Mouse (Mus musculus): Measurements from ENCODE around the gene Cyp4a29.
"Not testable (repeated sequence)": the region's sequence is repeated elsewhere in the genome, so short reads cannot be mapped to it uniquely, and the experiment has no call there.

Gene Cyp4a29

DNA sequence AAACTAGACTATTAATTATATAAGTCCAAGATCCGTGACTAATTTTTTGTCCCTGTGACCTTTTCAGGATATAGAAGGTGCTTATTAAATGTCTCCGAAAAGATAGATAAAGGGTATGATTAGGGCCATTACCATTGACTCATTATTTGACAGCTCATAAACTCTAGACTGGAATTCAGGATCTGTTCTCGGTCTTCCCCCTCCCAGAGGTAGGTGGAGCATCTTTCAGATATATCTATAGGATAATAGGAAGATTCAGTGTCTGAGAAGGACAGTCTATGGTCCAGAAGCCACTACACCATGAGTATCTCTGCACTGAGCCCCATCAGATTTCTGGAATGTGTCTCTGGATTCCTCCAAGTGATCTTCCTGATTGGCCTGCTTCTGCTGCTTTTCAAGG lies at the start of gene Cyp4a29:
Gene Cyp4a29, plus strand, starts transcription at position 301 of the 400 bp plus-strand sequence.
- DNase-seq = no peak

DNA sequence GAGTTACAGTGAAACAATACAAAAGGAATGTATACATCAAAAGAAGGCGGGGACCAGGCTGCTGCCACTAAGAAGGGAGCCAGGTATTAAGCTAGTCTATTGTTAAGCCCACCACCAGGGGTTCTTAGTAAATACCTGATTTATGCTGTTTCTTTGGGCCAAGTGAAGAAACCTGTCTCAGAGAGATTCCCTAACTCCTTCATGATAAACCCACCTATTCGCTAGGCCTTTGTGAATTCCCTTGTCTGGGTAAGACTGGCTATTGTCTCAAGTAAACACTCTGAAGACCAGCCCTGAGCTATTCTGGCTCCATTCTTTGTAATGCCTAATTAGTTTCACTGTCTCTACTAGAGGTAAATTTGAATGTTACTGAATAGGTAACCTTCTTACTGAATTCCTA lies 9.0 kb upstream of the Cyp4a29 start:
- not testable (repeated sequence) for DNase-seq

DNA sequence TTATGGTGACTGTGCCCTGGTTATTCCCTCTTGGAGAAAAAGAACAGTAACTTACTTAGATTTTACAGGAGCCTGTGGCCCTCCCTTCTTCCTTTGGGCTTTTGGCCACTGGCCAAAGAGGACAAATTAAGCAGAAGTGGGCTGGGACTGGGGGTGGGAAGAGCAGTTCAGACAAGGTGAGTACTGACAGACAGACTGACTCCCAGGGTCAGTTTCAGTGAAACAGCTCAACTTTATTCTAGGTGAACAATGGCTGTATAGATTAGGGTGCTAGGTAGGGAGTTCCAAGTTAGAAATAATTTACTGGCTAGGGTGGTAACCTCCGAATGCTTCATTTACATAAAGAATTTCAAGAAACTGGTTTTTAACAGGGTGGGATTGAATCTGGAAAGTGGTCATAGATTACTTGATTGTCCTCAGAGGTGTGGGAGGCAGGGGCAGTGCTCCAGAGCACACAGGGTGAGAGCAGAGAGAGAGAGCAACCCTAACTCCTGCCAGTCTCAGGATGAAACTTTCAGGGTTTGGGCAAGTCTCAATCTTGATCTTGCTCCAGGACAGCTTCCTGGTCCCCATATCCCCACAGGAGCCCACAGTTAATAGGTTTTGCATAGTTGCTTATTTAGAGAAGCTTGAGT lies 5.3 kb upstream of the Cyp4a29 start:
- DNase-seq = no peak

DNA sequence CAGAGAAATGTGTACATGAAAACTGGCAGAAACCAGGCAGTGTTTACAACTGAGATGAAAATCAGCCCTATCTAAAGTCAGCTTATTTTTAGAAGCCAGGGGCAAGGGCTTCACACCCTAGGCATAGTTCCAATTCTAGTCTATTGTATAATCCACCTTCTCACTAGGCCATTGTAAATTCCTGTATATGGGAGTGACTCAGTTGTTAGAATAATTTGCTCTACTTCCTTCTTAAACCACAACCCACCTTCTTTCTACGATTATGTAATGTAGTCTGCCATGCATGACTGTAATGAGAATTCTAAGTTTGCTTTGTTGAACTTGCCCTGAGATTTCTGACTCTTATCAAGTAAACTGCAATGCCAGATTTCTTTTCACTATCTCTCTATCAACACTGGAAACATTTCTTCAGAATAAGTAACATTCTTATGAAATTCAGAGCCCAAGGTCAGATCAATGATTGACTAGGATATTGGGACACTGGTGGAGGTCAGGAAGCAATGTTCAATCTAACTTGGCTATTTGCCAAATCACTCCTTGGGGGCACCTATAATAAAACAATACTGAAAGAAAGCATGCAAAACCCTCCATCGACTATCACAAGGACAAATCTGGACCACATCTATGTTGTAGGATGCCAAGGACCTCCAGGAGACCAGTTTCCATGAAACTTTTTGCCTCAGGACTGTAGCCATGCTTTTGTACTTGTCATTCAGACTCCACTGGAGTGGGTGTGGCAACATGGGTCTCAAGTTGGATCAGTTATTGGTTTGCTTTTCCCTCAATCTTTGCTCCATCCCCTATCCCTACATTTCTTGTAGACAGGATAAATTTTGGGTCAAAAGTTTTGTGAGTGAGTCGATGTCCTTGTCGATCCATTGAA lies 23.0 kb downstream of the Cyp4a29 start:
- DNase-seq = not testable (repeated sequence)

DNA sequence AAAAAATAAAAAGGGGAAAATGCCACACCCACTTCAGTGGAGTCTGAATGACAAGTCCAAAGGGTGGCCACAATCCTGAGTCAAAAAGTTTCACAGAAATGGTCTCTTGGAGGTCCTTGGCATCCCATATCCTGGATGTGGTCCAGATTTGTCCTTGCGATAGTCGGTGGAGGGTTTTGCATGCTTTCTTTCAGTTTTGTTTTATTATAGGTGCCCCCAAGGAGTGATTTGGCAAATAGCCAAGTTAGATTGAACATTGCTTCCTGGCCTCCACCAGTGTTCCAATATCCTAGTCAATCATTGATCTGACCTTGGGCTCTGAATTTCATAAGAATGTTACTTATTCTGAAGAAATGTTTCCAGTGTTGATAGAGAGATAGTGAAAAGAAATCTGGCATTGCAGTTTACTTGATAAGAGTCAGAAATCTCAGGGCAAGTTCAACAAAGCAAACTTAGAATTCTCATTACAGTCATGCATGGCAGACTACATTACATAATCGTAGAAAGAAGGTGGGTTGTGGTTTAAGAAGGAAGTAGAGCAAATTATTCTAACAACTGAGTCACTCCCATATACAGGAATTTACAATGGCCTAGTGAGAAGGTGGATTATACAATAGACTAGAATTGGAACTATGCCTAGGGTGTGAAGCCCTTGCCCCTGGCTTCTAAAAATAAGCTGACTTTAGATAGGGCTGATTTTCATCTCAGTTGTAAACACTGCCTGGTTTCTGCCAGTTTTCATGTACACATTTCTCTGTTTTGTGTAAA lies 36.5 kb downstream of the Cyp4a29 start:
- DNase-seq = not testable (repeated sequence)

DNA sequence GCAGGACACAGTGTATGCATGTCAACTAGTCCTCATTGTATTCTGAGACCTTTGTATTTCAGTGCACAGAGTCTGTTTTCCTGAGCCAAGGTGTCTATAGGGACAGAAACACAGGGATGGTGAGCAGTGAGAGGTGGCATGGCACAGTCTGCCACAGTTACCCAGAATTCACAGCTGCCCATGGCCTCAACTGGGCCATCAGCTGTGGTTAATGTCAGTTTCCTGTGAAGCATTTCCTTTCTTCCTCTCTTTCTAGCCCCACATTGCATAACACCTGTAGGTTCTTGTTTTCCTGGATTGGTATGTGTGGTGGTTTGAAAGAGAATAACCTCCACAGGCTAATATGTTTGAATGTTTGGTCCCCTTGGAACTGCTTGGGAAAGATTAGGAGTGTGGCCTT lies 38.5 kb downstream of the Cyp4a29 start:
- no peak for DNase-seq

DNA sequence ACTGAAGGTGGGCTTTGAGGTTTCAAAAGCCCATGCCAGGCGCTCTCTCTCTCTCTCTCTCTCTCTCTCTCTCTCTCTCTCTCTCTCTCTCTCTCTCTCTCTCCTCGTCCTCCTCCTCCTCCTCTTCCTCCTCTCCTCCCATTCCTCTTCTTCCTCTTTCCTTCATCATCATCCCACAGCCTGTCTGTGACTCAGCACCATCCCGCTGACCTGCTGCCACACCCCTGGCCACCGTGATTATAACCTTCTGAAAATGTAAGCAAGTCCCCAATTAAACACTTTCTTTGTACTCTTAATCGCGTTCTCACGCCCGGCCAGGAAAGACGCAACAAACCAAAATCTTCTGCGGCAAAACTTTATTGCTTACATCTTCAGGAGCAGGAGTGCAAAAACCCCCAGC lies 38.9 kb downstream of the Cyp4a29 start:
- not testable (repeated sequence) for DNase-seq

DNA sequence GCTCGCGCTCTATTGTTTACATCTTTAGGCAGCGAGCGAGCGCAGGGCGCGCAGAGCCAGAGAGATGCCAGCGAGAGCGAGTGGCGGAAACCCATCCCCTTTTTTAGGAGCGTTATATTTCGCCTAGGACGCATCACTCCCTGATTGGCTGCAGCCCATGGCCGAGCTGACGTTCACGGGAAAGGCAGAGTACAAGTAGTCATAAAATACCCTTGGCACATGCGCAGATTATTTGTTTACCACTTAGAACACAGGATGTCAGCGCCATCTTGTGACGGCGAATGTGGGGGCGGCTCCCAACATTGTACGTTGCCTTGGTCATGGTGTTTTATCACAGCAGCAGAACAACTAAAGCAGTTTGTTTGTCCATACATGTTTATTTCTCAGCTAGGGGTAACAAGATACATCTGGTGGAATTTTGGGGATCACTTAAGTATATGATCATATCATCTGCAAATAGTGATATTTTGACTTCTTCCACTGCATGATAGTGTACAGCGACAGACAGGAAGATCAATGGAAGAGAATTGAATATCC lies 39.4 kb downstream of the Cyp4a29 start:
- DNase-seq = peak in 1 of 2 experiments; percentile 3

DNA sequence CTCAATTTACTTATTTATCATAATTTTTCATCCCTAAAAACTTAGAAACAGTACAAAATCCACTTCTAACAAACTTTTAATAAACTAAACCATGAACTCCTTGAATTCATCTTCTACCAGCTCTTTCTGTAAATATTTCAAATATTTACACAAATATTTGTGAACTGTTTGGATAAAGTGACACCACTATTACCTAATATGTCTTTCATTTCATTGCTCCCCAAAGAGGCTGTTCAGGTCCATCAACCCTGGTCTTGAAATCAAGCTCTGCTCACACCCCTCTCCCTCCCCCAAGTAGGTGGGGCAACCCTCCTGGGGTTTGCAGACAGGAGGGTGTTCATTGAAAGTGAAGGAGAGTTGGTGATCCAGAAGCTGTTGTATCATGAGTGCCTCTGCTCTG lies 56.9 kb downstream of the Cyp4a29 start, which contains the start of gene Cyp4a12a:
Gene Cyp4a12a, plus strand, starts transcription at position 301 of the 400 bp plus-strand sequence.
- not testable (repeated sequence) for DNase-seq
